Mouse (Mus musculus): ENCODE results near the gene Alpl. TPM values are rescaled to one million over a fixed set of nuclear protein-coding genes. Genes with fewer than 3 reads are reported as not detected.

The Alpl gene
- total and polyA plus RNA-seq, 2 experiments from 2014 or later = 15.3 to 17.5 TPM

- TF ChIP-seq CTCF (IDR thresholded peaks at IDR 0.05; ENCODE audit: low read depth) = no peak
These were observed 22.2 kb downstream of the Alpl start for GRCm38 (mm10) chr4:137774013-137774412.

DNA sequence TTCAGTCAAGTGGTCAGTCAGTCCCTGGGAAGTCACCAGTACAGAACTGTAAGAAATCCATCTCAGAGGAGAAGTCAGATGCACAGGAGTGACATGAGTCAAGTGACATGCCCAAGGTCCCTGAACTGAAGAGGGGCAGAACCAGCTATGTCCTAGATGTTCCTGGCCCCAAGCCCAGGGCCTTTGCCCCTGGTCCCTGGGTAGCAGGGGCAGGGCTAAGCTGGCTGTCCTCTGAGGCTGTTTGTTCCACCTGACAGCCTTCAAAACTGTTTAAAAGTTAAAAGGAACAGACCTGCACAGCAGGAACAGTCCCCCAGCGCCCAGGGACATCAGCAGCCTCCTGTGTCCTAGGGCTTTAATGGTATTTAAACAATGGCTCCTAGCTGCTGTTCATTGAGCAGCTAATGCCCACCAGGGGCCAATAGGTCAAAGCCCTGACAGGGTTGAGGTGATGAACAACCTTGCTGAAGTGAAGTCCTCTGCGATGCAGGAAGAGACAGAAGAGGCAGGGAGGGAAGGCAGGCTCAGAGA, 22.8 kb downstream of the Alpl start:
- H3K4me1 ChIP-seq (ENCODE audit: insufficient read depth, low read length) = peaks cover 3% of the 10 kb centered on the region; the same call in 1 of the 2 replicates
- no peak overlapping the region for H3K27ac ChIP-seq
- no peak for TF ChIP-seq CTCF (IDR thresholded peaks at IDR 0.05; ENCODE audit: low read depth)
- no peak overlapping the region for H3K4me2 ChIP-seq (ENCODE audit: low read depth, low read length)
- H3K36me3 ChIP-seq (ENCODE audit: insufficient read depth, low read length) = no peaks in the 10 kb centered on the region
- H3K9ac ChIP-seq (replicated peaks; ENCODE audit: low read length) = no peak overlapping the region
- ATAC-seq = no peak
- no peaks in the 10 kb centered on the region for H3K27me3 ChIP-seq (ENCODE audit: insufficient read depth, low read length)
- H3K9me3 ChIP-seq (ENCODE audit: low read length) = no peaks in the 10 kb centered on the region
- no peak overlapping the region for H3K4me3 ChIP-seq (ENCODE audit: low read length)
- DNase-seq (ENCODE audit: low spot score) = no peak
- WGBS = 16% methylated on average over 2 of the region's 2 CpGs

More at GRCm38 (mm10) chr4:137774013-137774412, 22.2 kb downstream of the Alpl start:
- Histone ChIP-seq H3K4me3 (ENCODE audit: low read length) (no peak overlapping the region), H3K9ac (replicated peaks; ENCODE audit: low read length) (no peak overlapping the region), H3K4me1 (ENCODE audit: insufficient read depth, low read length) (peaks cover 3% of the 10 kb centered on the region; the same call in 1 of the 2 replicates), H3K4me2 (ENCODE audit: low read depth, low read length) (no peak overlapping the region), H3K27ac (no peak overlapping the region), H3K36me3 (ENCODE audit: insufficient read depth, low read length) (no peaks in the 10 kb centered on the region), H3K9me3 (ENCODE audit: low read length) (no peaks in the 10 kb centered on the region), H3K27me3 (ENCODE audit: insufficient read depth, low read length) (no peaks in the 10 kb centered on the region)
- no peak for ATAC-seq
- DNase-seq (ENCODE audit: low spot score) = no peak
- WGBS = 55% methylated on average over 5 of the region's 5 CpGs

DNA sequence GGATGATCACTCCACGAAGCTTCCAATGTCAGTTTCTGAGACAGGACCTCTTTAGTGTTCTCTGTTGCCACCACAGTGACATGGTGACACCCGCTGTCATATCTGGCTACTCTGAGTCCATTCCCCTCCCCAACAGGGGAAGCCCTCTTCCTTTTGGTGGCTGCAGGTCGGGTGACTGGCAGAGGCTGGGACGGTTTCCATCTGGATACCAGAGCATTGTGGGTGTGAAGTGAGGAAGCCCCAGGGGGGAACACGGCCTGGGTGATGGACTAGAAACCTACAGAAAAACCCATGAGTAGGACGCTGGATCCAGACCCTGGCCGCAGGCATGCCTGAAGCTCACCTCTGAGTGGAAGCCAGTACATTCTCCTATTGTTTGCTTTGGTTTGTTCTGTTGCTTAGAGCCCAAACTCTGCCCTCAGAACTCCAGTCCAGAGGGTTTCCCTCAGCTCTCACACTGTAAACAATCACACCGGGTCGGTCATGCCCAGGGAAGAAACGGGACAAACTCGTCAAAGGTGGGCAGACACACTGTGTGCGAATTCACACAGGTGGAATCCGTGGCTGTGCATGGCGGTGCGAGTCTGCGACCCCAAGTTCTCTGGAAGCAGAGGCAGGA, 23.6 kb downstream of the Alpl start:
- no peak for ATAC-seq
- H3K27ac ChIP-seq = no peak overlapping the region

GRCm38 (mm10) chr4:137771749-137772148, 24.4 kb downstream of the Alpl start:
- no peaks in the 10 kb centered on the region for H3K9me3 ChIP-seq (ENCODE audit: low read length)
- no peak for DNase-seq (ENCODE audit: low spot score)
- H3K9ac ChIP-seq (replicated peaks; ENCODE audit: low read length) = no peak overlapping the region
- no peak for TF ChIP-seq CTCF (IDR thresholded peaks at IDR 0.05; ENCODE audit: low read depth)
- H3K4me3 ChIP-seq (ENCODE audit: low read length) = no peak overlapping the region
- H3K4me1 ChIP-seq (ENCODE audit: insufficient read depth, low read length) = peaks cover 3% of the 10 kb centered on the region; the same call in 1 of the 2 replicates
- H3K36me3 ChIP-seq (ENCODE audit: insufficient read depth, low read length) = no peaks in the 10 kb centered on the region
- no peak overlapping the region for H3K27ac ChIP-seq
- 78% methylated on average over 3 of the region's 3 CpGs for WGBS
- H3K4me2 ChIP-seq (ENCODE audit: low read depth, low read length) = no peak overlapping the region
- no peak for ATAC-seq
- H3K27me3 ChIP-seq (ENCODE audit: insufficient read depth, low read length) = no peaks in the 10 kb centered on the region

More for the DNA sequence above, 23.6 kb downstream of the Alpl start:
- no peak overlapping the region for H3K4me2 ChIP-seq (ENCODE audit: low read depth, low read length)
- H3K27me3 ChIP-seq (ENCODE audit: insufficient read depth, low read length) = no peaks in the 10 kb centered on the region
- H3K4me1 ChIP-seq (ENCODE audit: insufficient read depth, low read length) = peaks cover 3% of the 10 kb centered on the region; the same call in 1 of the 2 replicates
- H3K9ac ChIP-seq (replicated peaks; ENCODE audit: low read length) = no peak overlapping the region
- no peaks in the 10 kb centered on the region for H3K9me3 ChIP-seq (ENCODE audit: low read length)
- H3K4me3 ChIP-seq (ENCODE audit: low read length) = no peak overlapping the region
- no peak for TF ChIP-seq CTCF (IDR thresholded peaks at IDR 0.05; ENCODE audit: low read depth)
- 79% methylated on average over 16 of the region's 16 CpGs for WGBS
- H3K36me3 ChIP-seq (ENCODE audit: insufficient read depth, low read length) = no peaks in the 10 kb centered on the region
- DNase-seq (ENCODE audit: low spot score) = no peak

DNA sequence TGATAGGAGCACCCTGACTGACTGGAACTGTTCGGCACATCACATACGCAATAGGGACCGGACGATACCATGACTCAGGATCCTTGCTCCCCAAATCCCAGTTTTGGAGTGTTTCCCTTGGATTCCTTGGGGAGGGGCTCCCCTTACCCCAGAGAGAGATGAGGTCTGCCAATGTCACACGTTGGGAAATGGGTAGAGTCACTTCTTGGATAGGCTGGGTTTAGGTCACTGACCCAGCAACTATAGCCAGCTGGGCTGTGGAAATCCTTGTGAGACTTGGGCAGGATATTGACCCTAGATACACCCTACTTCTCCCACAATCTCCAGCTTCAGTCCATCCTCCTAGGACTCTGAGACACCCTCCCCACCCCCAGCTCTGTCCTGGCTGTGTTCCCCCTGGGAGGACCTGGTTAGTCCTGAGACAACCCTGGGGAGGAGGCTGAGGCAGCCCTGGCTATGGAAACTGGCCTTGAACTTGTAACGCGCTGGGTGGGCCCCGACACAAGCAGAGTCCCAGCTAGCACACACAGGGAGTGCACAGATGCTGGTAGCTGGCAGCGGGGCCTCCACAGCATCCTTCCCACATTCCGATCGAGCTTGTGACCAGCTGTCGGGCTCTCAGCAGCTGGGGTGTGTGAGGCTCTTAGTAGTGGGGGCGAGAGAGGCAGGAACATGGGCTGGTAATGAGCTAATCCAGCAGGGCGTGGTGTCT, 25.1 kb downstream of the Alpl start:
- Histone ChIP-seq H3K27me3 (ENCODE audit: insufficient read depth, low read length) (no peaks in the 10 kb centered on the region), H3K4me3 (ENCODE audit: low read length) (no peak overlapping the region), H3K36me3 (ENCODE audit: insufficient read depth, low read length) (no peaks in the 10 kb centered on the region), H3K4me1 (ENCODE audit: insufficient read depth, low read length) (peaks cover 8% of the 10 kb centered on the region), H3K27ac (no peak overlapping the region), H3K4me2 (ENCODE audit: low read depth, low read length) (no peak overlapping the region), H3K9ac (replicated peaks; ENCODE audit: low read length) (no peak overlapping the region), H3K9me3 (ENCODE audit: low read length) (no peaks in the 10 kb centered on the region)
- DNase-seq (ENCODE audit: low spot score) (no peak), ATAC-seq (no peak)
- TF ChIP-seq CTCF (IDR thresholded peaks at IDR 0.05; ENCODE audit: low read depth) = no peak
- 80% methylated on average over 14 of the region's 14 CpGs for WGBS

DNA sequence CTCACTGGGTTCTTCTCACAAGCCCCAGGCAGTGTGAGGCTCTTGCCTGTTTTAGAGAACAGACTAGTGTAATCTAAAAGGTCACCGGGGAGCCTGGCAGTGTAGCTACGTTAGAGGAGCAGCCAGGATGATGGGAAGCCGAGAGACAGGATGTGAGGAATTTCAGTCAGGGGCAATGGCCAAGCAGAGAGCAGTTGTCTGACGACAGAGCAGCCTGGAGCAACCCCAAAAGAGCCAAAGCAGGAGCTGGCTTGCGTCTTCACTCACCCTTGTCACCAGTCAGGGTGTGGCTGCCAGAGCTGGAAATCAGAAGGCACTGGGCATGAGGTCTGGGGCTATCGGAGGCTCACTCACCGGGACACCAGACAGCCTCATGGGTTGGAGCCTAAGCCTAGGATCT, 26.5 kb downstream of the Alpl start:
- Histone ChIP-seq H3K4me2 (ENCODE audit: low read depth, low read length) (no peak overlapping the region), H3K4me1 (ENCODE audit: insufficient read depth, low read length) (peaks cover 14% of the 10 kb centered on the region), H3K4me3 (ENCODE audit: low read length) (no peak overlapping the region), H3K27me3 (ENCODE audit: insufficient read depth, low read length) (no peaks in the 10 kb centered on the region), H3K9ac (replicated peaks; ENCODE audit: low read length) (no peak overlapping the region), H3K27ac (no peak overlapping the region), H3K9me3 (ENCODE audit: low read length) (no peaks in the 10 kb centered on the region), H3K36me3 (ENCODE audit: insufficient read depth, low read length) (no peaks in the 10 kb centered on the region)
- WGBS = 44% methylated on average over 7 of the region's 7 CpGs
- TF ChIP-seq CTCF (IDR thresholded peaks at IDR 0.05; ENCODE audit: low read depth) = no peak
- DNase-seq (ENCODE audit: low spot score) = no peak
- no peak for ATAC-seq

All from hindbrain, postnatal 0 days (tissue).